Mouse (Mus musculus): ENCODE data around the gene Atp6v0a2. TPM values are rescaled to one million over a fixed set of nuclear protein-coding genes. Genes with fewer than 3 reads are reported as not detected.
A peak's percentile ranks its signal among the peaks of the same experiment; 100 is the strongest.

Gene Atp6v0a2
- polyA plus RNA-seq, 2 experiments = 5.6 to 12.9 TPM

- Histone ChIP-seq H3K4me3 (ENCODE audit: insufficient read depth in 1 of 2, low read depth in 2 of 2, low read length in 2 of 2) (no peak overlapping the region), H3K9me3 (ENCODE audit: control insufficient read depth, low read length) (no peaks in the 10 kb centered on the region), H3K4me1 (replicated peaks; ENCODE audit: control insufficient read depth in 2 of 2, insufficient read depth in 2 of 2, low read length in 1 of 2) (no peaks in the 10 kb centered on the region), H3K9ac (replicated peaks) (no peak overlapping the region), H3K36me3 (replicated peaks; ENCODE audit: control insufficient read depth, insufficient read depth, low read depth) (no peaks in the 10 kb centered on the region), H3K4me2 (ENCODE audit: low read depth) (no peak overlapping the region), H3K27me3 (ENCODE audit: control insufficient read depth, insufficient read depth, low read length) (no peaks in the 10 kb centered on the region), H3K27ac (no peak overlapping the region)
- peak; percentile 66 for TF ChIP-seq CTCF (IDR thresholded peaks at IDR 0.05; ENCODE audit: low read depth)
- no peak for TF ChIP-seq EP300 (IDR thresholded peaks at IDR 0.05; ENCODE audit: low read depth)
- no peak for DNase-seq (ENCODE audit: low read depth in 3 of 3, low spot score in 3 of 3)
- 0 out of 2 replicates have a peak, but pooled peaks have one; percentile 31 for ATAC-seq (ENCODE audit: insufficient read depth)
- 46% methylated on average over 10 of the region's 10 CpGs for WGBS (ENCODE audit: insufficient replicate concordance)
These were observed 17.4 kb upstream of the Atp6v0a2 start for GRCm38 (mm10) chr5:124610965-124611364.

GRCm38 (mm10) chr5:124614709-124615108, 13.7 kb upstream of the Atp6v0a2 start:
- H3K36me3 ChIP-seq (replicated peaks; ENCODE audit: control insufficient read depth, insufficient read depth, low read depth) = no peaks in the 10 kb centered on the region
- no peaks in the 10 kb centered on the region for H3K27me3 ChIP-seq (ENCODE audit: control insufficient read depth, insufficient read depth, low read length)
- H3K4me1 ChIP-seq (replicated peaks; ENCODE audit: control insufficient read depth in 2 of 2, insufficient read depth in 2 of 2, low read length in 1 of 2) = no peaks in the 10 kb centered on the region
- no peak for ATAC-seq (ENCODE audit: insufficient read depth)
- no peak for DNase-seq (ENCODE audit: low read depth in 3 of 3, low spot score in 3 of 3)
- no peak for TF ChIP-seq EP300 (IDR thresholded peaks at IDR 0.05; ENCODE audit: low read depth)
- TF ChIP-seq CTCF (IDR thresholded peaks at IDR 0.05; ENCODE audit: low read depth) = no peak
- no peak overlapping the region for H3K27ac ChIP-seq
- no peaks in the 10 kb centered on the region for H3K9me3 ChIP-seq (ENCODE audit: control insufficient read depth, low read length)
- H3K4me3 ChIP-seq (ENCODE audit: insufficient read depth in 1 of 2, low read depth in 2 of 2, low read length in 2 of 2) = no peak overlapping the region
- no peak overlapping the region for H3K4me2 ChIP-seq (ENCODE audit: low read depth)
- 40% methylated on average over 11 of the region's 11 CpGs for WGBS (ENCODE audit: insufficient replicate concordance)
- no peak overlapping the region for H3K9ac ChIP-seq (replicated peaks)

GRCm38 (mm10) chr5:124618711-124619110, 9.7 kb upstream of the Atp6v0a2 start:
- no peaks in the 10 kb centered on the region for H3K36me3 ChIP-seq (replicated peaks; ENCODE audit: control insufficient read depth, insufficient read depth, low read depth)
- DNase-seq (ENCODE audit: low read depth in 3 of 3, low spot score in 3 of 3) (no peak), ATAC-seq (ENCODE audit: insufficient read depth) (no peak)
- no peak overlapping the region for H3K27ac ChIP-seq
- TF ChIP-seq CTCF (IDR thresholded peaks at IDR 0.05; ENCODE audit: low read depth) = no peak
- TF ChIP-seq EP300 (IDR thresholded peaks at IDR 0.05; ENCODE audit: low read depth) = no peak
- H3K4me2 ChIP-seq (ENCODE audit: low read depth) = no peak overlapping the region
- H3K4me3 ChIP-seq (ENCODE audit: insufficient read depth in 1 of 2, low read depth in 2 of 2, low read length in 2 of 2) = no peak overlapping the region
- H3K9me3 ChIP-seq (ENCODE audit: control insufficient read depth, low read length) = no peaks in the 10 kb centered on the region
- H3K27me3 ChIP-seq (ENCODE audit: control insufficient read depth, insufficient read depth, low read length) = no peaks in the 10 kb centered on the region
- 72% methylated on average over 10 of the region's 10 CpGs for WGBS (ENCODE audit: insufficient replicate concordance)
- no peak overlapping the region for H3K9ac ChIP-seq (replicated peaks)
- no peaks in the 10 kb centered on the region for H3K4me1 ChIP-seq (replicated peaks; ENCODE audit: control insufficient read depth in 2 of 2, insufficient read depth in 2 of 2, low read length in 1 of 2)

- Histone ChIP-seq H3K4me3 (ENCODE audit: insufficient read depth in 1 of 2, low read depth in 2 of 2, low read length in 2 of 2) (no peak overlapping the region), H3K4me2 (ENCODE audit: low read depth) (no peak overlapping the region), H3K36me3 (replicated peaks; ENCODE audit: control insufficient read depth, insufficient read depth, low read depth) (no peaks in the 10 kb centered on the region), H3K4me1 (replicated peaks; ENCODE audit: control insufficient read depth in 2 of 2, insufficient read depth in 2 of 2, low read length in 1 of 2) (no peaks in the 10 kb centered on the region), H3K27me3 (ENCODE audit: control insufficient read depth, insufficient read depth, low read length) (no peaks in the 10 kb centered on the region), H3K9me3 (ENCODE audit: control insufficient read depth, low read length) (no peaks in the 10 kb centered on the region), H3K27ac (no peak overlapping the region), H3K9ac (replicated peaks) (no peak overlapping the region)
- ATAC-seq (ENCODE audit: insufficient read depth) = no peak
- TF ChIP-seq EP300 (IDR thresholded peaks at IDR 0.05; ENCODE audit: low read depth) (no peak), CTCF (IDR thresholded peaks at IDR 0.05; ENCODE audit: low read depth) (no peak)
- DNase-seq (ENCODE audit: low read depth in 3 of 3, low spot score in 3 of 3) = no peak
- WGBS (ENCODE audit: insufficient replicate concordance) = 71% methylated on average over 13 of the region's 13 CpGs
These were observed 7.0 kb upstream of the Atp6v0a2 start for GRCm38 (mm10) chr5:124621362-124621761.

- TF ChIP-seq CTCF (IDR thresholded peaks at IDR 0.05; ENCODE audit: low read depth) (no peak), EP300 (IDR thresholded peaks at IDR 0.05; ENCODE audit: low read depth) (no peak)
- Histone ChIP-seq H3K27ac (no peak overlapping the region), H3K27me3 (ENCODE audit: control insufficient read depth, insufficient read depth, low read length) (no peaks in the 10 kb centered on the region), H3K9me3 (ENCODE audit: control insufficient read depth, low read length) (no peaks in the 10 kb centered on the region), H3K4me1 (replicated peaks; ENCODE audit: control insufficient read depth in 2 of 2, insufficient read depth in 2 of 2, low read length in 1 of 2) (peaks cover under 1% of the 10 kb centered on the region in 2 experiments; a peak in 3 of 4 replicates), H3K9ac (replicated peaks) (no peak overlapping the region), H3K36me3 (replicated peaks; ENCODE audit: control insufficient read depth, insufficient read depth, low read depth) (no peaks in the 10 kb centered on the region), H3K4me3 (ENCODE audit: insufficient read depth in 1 of 2, low read depth in 2 of 2, low read length in 2 of 2) (no peak overlapping the region), H3K4me2 (ENCODE audit: low read depth) (no peak overlapping the region)
- DNase-seq (ENCODE audit: low read depth in 3 of 3, low spot score in 3 of 3) (no peak), ATAC-seq (ENCODE audit: insufficient read depth) (no peak)
- 54% methylated on average over 15 of the region's 15 CpGs for WGBS (ENCODE audit: insufficient replicate concordance)
These were observed 5.5 kb upstream of the Atp6v0a2 start for GRCm38 (mm10) chr5:124622890-124623289.
